Mouse (Mus musculus): Measurements from ENCODE around the gene Ank3.

Gene Ank3

GRCm38 (mm10) chr10:69762977-69763376 is 364.4 kb downstream of the Ank3 start:
- DNase-seq (ENCODE audit: low spot score in 2 of 2), result no peak

GRCm38 (mm10) chr10:69764402-69764801 is 365.8 kb downstream of the Ank3 start:
- no peak for DNase-seq (ENCODE audit: low spot score in 2 of 2)

- DNase-seq (ENCODE audit: low spot score in 2 of 2), result no peak
Measured at GRCm38 (mm10) chr10:69777065-69777645, 378.6 kb downstream of the Ank3 start.

GRCm38 (mm10) chr10:69777736-69778135 is 379.2 kb downstream of the Ank3 start:
- no peak for DNase-seq (ENCODE audit: low spot score in 2 of 2)

DNA sequence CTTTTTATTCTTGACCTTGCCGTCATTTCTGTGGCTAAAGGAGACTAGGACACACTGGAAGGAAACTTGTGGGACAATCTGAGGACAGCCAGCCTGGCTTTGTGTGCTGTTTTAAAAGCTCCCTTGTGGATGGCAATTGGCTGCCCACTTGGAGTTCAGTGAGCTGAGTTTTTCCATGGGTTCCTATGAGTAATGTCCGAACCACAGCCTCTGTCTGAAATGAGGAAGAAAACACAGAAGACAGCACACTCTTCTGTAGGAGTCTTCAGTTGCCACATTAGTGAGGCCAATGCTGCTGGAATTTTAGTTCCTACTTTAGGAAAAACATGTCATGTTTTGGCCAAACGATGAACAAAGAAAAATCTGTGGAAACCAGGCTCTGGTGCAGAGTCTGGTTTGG is 380.7 kb downstream of the Ank3 start:
- DNase-seq (ENCODE audit: low spot score in 2 of 2), result no peak

GRCm38 (mm10) chr10:69781491-69781890 is 382.9 kb downstream of the Ank3 start:
- DNase-seq (ENCODE audit: low spot score in 2 of 2), result no peak

GRCm38 (mm10) chr10:69785235-69785634 is 386.7 kb downstream of the Ank3 start:
- no peak for DNase-seq (ENCODE audit: low spot score in 2 of 2)

GRCm38 (mm10) chr10:69785692-69786091 is 387.1 kb downstream of the Ank3 start:
- no peak for DNase-seq (ENCODE audit: low spot score in 2 of 2)

- DNase-seq (ENCODE audit: low spot score in 2 of 2), result no peak
Measured at GRCm38 (mm10) chr10:69786220-69786993, 387.8 kb downstream of the Ank3 start.

DNA sequence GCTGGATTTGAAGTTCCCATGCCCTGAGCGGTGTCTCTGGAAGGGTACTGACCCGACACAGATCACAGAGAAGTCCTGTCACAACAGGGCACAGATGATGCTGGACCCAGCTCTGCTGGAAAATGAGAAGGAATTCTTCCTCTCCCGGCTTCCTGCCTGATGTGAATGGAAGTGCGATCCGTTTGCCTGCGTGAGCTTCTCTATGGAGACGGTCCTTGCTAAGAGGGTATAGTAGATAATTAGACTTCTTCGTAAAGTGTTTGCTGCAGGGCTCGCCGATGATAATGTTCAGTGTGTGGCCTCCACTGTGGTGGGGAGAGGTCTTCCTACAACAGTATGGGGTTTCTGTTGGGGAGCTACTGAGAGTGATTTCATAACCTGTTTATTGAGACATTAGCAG is 388.8 kb downstream of the Ank3 start:
- DNase-seq (ENCODE audit: low spot score in 2 of 2), result no peak

- no peak for DNase-seq (ENCODE audit: low spot score in 2 of 2)
Measured at GRCm38 (mm10) chr10:69790606-69791005, 392.0 kb downstream of the Ank3 start.

DNA sequence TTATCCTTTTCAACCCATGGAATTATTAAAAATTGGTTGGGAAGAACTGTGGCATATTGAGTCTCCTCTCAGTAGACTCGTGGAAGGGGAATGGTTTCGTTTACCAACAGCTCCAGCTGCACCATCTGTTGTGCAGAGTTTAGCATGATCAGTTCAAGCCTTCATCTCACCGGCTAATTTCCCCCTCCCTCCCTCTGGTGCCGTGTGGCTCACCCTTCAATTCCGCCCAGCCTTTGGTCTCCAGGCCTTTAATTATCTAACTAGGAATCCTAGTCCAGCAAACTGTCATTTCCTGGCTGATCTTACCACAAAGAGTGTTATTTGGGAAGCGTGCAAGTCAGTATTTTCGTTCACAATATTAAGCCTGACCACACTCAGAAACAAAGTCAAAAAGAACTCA is 393.4 kb downstream of the Ank3 start:
- no peak for DNase-seq (ENCODE audit: low spot score in 2 of 2)

GRCm38 (mm10) chr10:69792400-69792799 is 393.8 kb downstream of the Ank3 start:
- DNase-seq (ENCODE audit: low spot score in 2 of 2), result no peak

DNA sequence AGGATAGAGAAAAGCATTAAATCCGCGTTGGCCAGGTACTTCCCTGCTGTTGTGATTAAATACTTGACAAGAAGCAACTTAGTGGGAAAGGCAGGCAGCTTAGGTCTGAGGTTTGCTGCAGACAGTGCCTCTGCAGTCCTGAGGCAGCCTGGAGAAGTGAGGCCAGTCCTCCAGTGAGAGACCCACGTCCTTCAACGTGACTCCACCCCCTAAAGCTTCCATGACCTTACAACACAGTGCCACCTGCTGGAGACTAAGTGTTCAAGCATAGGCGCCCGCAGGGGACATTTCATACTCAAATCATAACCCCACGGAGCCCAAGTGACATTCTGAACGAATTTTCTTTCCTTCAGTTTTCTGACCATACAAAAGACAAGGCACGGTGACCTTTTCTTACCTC is 394.5 kb downstream of the Ank3 start:
- DNase-seq (ENCODE audit: low spot score in 2 of 2), result peak in 1 of 2 experiments; percentile 8

GRCm38 (mm10) chr10:69795656-69796055 is 397.1 kb downstream of the Ank3 start:
- no peak for DNase-seq (ENCODE audit: low spot score in 2 of 2)

- DNase-seq (ENCODE audit: low spot score in 2 of 2), result peak in 1 of 2 experiments; percentile 13
Measured at GRCm38 (mm10) chr10:69796421-69796886, 397.9 kb downstream of the Ank3 start.

GRCm38 (mm10) chr10:69803135-69803756 is 404.7 kb downstream of the Ank3 start:
- DNase-seq (ENCODE audit: low spot score in 2 of 2), result no peak

- DNase-seq (ENCODE audit: low spot score in 2 of 2), result no peak
Measured at GRCm38 (mm10) chr10:69804613-69805012, 406.0 kb downstream of the Ank3 start.

GRCm38 (mm10) chr10:69810785-69811184 is 412.2 kb downstream of the Ank3 start:
- DNase-seq (ENCODE audit: low spot score in 2 of 2), result no peak

DNA sequence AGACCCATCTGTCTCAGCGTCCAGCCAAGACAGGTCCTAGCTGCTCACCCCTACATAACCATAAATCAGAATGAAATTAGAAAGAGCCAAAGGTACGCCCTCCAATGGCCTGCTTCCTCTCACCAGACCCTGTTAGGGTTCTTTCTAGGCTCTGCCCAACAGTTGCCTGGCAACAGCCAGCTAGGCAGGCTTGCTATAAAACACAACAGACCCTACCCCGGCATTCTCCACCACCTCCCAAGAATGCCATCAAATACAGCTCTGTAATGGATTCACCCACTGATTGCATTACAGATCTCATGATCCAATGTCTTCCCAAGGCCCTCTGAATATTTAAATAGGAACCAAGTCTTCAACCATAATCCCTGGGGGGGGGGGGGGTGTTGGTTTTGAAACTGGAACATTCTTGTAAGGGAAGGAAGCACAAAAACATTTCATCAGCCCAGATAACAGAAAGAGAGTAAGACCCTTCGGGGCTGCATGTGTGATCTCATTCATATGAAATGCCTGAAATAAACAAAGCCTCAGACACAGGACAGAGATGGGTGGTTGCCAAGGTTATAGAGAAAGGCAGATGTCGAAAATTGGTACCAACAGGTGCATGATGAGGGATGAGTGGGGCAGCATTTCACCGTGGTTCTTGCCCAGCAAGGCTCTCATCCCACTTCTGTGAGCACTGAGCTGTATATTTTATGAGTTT is 415.4 kb downstream of the Ank3 start:
- DNase-seq (ENCODE audit: low spot score in 2 of 2), result no peak

- DNase-seq (ENCODE audit: low spot score in 2 of 2), result no peak
Measured at GRCm38 (mm10) chr10:69821245-69821644, 422.7 kb downstream of the Ank3 start.

GRCm38 (mm10) chr10:69828770-69829169 is 430.2 kb downstream of the Ank3 start:
- no peak for DNase-seq (ENCODE audit: low spot score in 2 of 2)

Data from spleen, postnatal 36 days (tissue).